Mouse (Mus musculus) testis, postnatal 10 days (tissue): ENCODE data around the gene Pde4d.

Experiments
- DNase-seq: peaks from one replicate; pipeline ENCODE4 v3.0.0; 2021; ENCODE audit warnings: low spot score

Pde4d gene

DNA sequence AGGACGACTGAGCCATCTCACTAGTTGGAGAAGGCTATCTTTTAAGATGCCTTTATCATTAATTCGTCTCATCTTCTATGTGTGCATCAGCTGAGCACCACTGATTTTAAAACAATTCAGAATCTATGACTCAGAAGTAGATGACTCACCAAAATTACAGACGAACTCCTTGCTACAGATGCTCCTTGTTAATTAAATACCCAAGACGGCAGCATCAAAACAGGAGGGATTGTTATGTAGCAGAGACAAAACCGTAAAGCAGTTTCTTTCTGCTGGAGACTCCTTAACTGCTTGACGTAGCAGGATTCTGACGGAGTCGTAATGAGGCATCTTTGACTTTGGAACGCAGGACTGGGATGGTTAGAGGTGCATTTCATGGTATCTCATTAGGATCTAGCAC is 1050.6 kb downstream of the Pde4d start:
- no peak for DNase-seq

DNA sequence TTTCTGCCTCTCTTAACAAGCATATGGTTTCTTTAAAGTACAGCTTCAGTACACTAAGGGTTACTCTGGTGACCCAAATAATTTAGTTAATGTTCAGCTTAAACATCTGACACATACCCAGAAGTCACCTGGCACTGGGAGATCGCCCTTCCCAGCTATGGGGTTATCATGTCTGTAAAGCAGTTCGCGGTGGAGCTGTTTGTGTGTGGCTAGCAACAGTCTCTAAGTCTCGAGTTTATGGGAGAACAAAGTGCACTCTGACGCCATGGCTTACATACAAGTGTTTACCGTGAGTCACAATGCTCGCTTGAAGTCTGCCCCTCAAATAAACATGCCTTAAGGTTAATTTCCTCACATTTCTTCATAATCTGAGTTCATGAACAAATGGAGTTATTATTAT is 1053.0 kb downstream of the Pde4d start:
- DNase-seq: no peak

DNA sequence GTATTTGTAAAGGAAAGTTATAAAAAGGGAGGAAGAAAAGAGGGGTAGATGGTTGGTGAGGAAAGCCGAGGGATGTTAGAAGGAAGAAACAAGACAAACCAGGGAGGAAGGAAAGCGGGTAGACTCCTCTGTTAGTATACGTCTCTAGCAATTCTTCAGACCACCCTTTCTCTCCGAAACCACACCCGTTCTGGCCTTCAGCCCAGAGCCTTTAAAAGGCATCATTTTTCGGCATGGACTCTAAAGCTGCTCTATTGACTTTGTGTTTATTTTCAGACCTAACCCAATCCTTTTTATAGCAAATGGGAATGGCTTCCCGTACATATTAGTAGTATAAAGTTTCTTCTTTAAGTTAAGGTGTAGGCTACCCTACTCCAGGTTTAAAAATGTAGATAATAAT is 1057.0 kb downstream of the Pde4d start:
- no peak for DNase-seq

DNA sequence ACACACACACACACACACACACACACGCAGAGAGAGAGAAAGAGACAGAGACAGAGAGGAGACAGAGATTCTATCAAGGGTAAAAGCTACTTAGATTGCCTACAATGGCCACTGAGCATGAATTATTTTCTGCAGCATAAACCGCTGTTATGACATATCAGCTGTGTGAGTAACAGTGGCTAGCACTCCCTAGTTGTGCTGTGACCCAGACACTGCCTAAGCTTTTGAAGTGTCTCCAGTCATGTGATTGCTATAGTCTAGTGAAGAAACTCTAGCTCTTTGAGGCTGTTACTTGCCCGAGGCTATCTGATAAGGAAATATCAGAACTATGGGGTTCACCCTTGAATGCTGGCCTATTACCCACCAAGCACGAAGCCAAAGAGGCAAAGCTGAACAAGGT is 1058.7 kb downstream of the Pde4d start:
- no peak for DNase-seq

DNA sequence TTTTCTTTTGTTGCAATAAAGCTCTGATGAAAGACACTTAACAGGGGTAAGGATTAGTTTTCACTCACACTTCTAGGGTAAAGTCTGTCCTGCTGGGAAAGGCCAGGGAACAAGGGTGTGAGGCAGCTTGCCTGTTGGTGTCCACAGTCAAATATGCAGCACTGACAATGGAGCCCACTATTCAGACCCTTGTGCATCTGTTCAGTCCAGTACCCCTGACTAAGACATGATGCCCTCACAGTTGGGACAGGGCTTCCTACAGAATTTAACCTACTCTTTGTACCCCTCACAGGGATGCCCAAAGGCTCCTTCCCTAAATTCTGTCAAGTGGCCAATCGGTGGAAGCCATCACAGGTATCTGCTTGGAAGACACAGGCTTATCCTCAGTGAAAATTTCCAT is 1068.4 kb downstream of the Pde4d start:
- DNase-seq: no peak

DNA sequence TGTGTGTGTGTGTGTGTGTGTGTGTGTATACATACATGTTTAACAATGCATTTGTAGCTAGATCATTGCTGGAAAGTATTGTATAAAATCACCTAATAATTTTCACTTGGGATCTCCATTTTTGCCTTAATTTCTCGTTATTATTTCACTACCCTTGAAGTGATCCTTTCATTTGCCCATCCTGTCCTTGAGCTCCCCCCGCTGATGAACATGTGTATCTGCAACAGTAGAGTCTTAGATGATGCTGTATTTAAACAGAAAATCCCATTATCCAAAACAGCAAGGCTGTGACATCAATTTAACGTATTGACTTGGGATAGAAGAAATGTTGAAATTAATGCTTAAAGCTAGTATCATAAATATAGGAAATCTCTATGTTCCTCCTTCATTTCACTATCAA is 1069.7 kb downstream of the Pde4d start:
- no peak for DNase-seq

DNA sequence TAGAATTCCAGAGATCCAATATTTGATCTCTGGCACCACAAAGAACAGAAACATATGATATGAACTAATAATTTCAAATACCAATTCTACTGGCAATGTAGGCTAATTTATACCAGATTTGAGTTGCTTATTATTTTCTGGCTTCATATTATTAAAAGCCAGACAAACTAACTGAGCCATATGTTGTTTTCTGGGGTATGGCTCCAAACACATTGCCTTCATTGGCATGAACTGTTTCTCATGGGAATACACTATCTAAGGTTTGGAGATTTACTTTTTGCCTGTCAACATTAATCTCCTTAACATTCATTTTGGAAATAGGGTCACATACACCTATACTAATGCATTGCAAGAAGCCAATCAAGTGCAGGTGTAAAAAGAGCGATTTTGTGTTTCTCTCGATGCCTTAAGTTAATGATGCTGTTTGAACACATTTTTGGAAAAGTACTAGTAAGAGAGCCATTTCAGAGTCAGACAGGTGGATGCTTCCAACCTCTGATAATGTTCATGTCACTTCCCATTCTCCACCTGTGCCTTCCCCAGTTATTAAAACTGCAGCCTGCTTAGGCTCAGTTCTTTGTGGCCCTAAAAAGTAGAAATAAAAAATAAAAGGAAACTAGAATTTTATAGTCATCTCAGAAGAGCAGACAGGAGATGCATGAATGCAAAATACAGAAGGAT is 1070.4 kb downstream of the Pde4d start:
- no peak for DNase-seq

DNA sequence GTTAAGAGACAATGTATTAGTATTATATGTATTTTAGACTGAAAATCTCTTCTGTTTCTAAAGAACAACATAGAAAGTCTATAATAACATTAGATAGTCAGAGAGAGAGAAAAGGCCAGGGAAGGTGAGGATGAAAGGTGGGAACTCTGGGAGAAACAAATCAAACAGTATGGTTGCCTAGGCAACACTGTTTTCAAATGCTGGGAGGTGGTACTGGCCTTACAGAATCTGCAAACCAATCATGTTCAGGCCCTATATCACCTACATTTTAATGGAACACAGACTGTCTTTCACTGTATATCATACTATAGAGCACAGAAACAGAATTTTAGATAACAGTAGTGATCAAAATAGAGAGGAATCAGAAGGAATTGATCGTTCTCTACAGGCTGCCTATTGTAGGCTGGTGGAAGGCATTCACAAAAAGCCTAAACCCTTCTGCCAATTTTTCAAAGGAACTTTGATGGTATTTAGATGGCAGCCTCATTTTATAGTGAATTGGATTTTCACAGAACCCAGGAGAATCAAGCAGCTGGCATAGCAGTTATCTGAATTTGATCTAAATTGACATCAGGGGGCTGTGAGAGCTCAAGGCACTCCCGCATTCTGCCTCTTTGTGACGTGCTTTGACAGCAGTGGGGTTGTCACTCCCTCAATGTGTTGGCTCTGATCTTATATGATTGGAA is 1084.2 kb downstream of the Pde4d start:
- no peak for DNase-seq

DNA sequence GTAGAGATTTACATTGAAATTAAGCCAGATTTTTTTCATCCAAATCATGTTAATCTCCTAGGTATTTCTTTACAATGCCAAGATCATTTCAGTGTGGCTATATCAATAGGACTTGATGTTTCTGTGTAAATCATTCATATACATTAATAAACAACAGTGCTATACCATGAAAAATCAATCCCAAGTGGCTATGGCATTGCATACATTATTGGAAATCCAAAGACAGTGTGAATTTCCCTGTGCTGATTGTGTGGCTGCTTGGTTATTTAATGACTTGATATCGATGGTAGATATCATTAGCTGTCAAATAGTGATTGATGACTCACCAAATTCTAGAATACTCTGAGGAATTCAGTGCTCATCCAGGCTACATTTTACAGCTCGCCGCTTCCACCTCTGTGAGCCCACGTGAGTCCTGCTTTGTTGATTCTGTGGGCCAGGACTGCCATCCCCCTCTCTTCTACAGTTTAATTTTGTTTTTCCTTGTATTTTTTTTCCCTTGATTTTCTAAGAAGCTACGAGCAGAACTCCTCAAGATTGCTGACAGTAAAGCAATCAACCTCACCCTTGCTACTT is 1085.0 kb downstream of the Pde4d start:
- DNase-seq: no peak

DNA sequence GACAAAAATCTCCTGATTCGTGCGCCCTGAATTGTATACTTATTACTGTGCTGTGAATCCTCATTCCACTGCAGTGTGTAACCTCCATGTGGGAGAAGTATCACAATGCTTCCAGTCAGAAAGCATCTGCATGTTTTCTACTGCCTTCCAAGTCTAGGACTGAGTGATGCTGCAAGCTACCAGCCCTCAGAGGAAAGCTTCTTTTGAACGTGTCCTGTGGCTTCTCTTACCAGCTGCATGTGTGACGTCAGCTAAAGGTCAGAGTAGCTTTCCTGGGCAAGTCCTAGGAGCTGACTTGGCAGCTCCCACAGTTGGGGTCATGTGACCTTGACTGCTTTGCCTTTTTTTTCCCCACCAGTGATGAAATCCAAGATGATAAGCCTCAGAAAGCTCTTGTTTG is 1086.9 kb downstream of the Pde4d start:
- no peak for DNase-seq

DNA sequence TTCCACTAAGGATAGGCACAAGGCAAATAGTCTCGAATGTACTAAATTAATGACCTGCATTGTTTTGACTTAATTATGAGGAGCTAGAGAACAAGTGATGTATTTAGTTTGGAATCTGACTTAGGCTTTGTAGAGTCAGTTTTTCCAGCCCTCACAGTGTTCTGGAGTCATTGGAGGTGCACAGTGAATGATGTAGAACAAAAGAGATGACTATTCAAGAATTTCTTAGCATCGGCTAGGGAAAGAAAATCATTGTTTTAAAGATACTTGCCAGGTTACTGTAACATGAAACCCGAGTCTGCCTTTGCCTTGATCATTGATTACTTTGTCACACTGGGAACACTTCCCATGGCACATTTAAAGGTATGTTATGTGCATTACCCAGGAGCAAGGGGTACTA is 1089.6 kb downstream of the Pde4d start:
- DNase-seq: no peak

DNA sequence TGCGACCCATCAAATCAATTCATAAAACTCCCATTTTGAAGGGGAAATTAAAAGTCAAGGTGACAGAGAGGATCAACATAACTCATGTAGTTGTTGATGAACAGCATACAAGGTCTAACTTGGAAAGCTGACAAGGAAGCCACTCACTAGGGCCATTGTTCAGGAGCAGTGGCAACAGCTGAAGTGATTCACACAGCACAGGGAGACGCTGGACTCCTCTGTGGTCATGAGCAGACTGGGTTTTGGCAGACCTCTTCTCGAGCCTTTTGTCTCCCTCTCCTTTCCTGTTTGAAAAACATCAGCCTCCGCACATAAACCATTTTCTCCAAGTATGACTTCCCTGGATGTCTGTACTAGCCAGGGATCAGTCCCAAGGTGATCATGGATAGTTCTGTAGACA is 1094.9 kb downstream of the Pde4d start:
- no peak for DNase-seq

DNA sequence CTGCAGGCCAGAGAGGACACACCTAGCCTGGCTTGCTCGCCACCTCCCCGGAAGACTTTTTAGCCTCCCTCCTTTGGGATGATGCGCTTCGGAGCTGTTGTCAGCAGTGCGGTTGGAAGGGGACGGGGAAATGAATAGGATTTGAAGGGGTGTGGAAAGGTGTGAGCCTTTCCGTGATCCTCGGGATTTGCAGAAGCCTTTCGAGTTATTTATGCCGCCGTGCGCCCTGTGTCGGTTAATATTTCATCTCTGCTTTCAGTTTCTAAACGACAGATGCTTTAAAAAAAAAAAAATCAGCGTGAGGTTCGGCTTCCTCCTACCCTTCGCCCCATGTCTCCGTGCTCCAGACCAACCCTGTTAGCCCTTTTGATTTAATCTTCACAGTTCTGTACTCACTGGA is 1096.6 kb downstream of the Pde4d start:
- no peak for DNase-seq

DNA sequence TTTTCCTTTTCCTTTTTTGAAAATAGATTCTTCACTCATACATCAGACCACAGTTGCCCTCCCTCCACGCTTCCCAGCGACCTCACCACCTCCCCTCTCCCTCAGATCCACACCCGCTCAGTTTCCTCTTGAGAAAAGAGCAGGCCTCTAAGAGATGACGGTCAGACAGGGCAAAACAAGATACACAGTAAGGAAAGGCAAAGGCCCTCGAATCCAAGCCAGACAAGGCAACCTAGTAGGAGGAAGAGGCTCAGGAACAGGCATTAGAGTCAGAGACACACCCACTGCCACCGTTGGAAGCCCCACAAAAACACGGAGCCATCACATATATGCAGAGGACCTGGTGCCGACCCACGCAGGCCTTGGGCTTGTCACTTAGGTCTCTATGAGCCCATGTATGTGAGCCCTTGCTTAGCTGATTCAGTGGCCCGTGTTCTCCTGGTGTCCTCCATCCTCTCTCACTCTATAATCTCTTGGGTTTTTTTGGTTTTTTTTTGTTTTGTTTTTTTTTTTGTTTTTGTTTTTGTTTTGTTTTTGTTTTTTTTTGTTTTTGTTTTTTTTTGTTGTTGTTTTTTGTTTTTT is 1097.3 kb downstream of the Pde4d start:
- no peak for DNase-seq

DNA sequence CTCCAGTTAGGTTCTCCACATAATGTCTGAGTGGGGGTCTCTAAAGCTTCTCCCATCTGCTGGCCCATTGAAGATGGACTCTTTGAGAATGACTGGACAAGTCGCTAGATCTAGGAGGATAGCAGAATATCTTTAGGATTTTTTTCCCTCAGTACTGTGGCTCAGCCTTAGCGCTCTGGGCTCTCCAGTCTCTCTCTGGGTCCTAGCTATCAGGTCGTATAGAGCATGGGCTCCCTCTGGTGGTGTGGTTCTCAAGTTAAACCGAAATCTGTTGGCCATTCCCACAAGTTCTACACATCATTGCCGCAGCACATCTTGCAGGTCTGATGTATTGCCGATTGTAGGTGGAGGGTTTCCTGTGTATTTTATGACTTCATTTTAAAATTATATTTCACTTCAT is 1098.0 kb downstream of the Pde4d start:
- DNase-seq: peak; percentile 84

DNA sequence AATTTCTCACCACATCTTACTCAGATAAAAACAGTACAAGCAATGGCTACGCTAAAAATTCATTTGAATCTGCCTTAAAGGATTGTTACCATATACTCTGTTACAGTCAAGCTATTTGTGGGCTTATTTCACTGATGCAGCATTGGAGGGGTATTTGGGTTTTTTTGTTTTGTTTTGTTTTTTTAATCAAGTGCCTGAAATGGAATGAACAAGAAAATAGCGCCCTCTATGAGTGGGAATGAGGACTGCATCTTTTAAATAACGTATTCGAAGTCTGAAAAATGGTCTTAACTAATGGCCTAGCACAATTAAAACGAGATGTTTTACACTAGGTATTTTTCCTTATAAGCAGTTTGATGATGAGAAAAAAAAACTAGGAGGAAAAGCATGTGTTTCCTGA is 1098.5 kb downstream of the Pde4d start:
- DNase-seq: no peak

DNA sequence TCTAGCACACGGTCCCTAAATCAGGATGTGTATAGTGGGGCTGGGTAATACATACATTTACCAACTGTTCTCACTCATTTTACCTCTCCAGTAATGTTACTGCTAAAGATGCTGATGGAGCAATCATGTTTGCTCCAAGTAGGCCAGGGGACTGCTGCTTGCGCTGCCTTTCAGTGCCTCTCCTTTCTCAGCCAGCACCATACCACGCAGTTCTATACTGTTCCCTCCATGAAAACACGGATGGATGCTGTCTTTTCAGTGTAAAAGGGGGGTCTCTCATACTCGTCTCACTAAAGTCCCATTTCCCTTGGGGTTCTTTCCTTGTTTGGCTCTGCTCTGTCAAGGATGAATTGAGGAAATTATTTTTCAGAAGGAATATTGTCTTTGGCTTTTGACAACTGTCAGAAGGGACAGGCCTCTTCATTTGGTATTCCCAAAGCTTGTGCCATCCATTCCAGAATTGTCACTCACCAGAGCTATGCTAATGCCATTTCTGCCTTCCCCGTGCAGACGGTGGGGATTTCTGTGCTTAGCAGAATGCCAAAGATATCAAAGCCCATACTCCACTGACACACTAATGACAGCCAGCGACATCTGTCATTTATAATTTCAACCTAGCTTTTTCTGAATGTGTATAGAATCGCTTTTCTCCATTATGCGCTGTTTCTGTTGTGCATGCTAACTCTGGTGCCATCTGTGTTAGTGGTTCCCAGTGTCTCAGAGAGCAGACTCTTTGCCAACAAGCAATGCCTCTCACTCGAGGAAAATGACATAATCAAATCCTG is 1099.2 kb downstream of the Pde4d start:
- DNase-seq: no peak

DNA sequence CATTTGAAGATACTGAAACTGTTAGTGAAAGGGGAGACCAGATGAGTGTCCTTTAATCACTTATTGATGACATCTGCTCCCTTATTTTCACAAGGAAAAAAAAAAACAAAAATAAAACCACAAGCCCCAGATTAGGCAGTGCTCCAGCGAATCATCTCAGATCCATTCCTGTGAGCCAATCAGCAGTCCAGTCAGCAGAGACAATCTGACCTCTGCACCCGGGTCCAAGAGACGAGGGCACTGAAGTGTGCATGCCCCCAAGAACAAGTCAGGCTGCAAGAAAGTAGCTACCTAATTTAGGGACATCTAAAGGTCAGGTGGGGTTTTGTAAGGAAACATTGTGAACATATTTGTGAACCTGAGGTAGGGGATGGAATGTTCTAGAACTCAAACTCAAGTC is 1102.1 kb downstream of the Pde4d start:
- DNase-seq: no peak

DNA sequence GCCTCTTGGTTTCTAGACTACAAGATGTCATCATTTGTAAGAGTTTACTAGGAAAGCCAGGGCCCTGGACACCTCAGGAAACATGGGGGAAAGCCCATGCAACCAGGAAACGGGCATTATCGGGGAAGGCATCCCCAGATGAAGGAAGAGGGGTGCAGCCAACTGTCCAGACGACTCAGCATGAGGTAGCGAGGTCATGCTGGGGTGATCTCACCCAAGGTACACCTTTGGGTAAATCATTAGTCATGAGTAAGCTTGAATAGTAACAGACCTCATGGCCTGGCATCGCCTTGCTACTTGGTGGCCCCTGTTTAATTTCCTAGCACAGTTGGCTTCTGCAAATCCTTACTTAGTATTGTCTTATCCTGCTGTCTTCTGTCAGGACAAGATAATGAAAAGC is 1105.8 kb downstream of the Pde4d start:
- no peak for DNase-seq

DNA sequence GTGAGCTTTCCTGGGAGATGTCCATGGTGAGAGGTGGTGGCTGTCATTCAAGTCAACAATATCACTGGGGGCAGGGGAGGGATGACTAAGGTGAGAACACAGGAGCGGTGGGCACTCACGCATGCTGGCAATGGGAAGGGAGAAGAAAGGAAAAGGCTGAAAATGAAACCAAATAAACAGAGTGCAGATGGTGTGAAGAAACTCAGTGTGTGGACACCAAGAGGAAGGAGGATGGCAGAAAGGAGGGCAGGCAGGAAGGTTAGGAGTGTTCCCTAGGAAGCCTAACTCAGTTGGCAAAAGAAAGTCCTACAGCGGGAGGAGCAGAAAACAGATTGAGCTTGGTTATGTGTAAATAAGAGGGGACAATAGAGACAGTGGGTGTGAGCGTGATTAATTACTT is 1107.1 kb downstream of the Pde4d start:
- DNase-seq: no peak

DNA sequence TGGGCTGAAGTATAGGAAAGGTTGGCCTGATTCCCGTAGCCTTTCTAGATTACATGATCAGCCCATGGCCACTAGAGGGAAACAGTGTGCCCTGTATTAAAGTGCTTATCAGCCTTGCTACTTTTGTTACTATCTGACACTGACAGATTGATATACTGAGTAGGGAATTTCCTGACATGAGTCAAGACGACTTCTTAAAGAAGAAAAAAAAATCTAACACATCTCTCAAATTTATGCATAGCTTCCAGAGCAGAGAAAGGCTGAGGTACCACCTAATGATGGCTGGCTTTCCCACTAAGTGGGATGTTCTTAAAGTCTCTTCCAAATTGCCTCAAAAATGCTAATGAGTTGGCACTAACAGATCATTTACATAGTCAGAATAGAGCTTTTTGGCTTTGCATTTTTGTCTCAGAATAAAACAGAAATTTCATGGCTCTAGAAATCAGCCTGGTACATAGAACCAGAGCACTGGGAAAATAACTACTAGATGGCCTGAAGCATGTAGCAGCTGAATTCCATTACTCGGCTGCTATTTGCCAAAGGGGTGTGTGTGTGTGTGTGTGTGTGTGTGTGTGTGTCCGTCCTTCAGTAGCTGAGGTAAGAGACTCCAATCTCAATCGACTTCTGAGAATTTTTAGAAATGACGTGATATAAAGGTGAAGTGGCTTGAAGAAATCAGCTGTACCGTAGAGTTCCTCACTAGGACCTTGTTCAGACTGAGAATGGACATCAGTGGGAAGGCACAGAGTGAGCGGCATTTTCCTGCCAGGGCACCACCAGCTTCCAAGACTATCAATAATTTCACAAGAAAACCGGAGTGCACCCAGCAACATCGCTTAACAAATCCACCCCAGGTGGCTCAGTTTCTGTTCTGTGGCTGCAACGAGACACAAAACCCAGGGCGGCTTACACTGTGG is 1108.9 kb downstream of the Pde4d start:
- peak; percentile 49 for DNase-seq

DNA sequence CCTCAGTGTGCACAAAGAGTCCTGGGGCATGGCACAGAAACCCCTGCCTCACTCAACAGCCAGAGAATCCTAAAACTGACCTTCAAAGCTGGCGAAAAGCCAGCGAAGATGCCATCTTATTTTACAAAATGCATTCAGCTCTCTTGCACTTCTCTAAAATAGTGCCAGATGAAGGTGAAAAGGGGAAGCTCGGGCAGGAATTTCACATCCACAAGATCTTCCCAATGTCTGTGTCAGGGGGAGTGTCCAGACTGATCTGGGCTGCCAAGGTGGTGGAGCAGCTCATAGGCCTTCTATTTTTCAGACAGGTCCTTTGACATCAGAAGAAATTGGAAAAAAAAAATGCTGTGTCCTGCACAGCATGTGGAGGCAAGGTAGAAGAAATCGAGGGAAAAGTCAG is 1110.5 kb downstream of the Pde4d start:
- no peak for DNase-seq
